Mouse (Mus musculus) embryo, embryonic 9.5 days (tissue): Measurements from ENCODE around the gene Rtl5.
"Not testable (repeated sequence)": the region's sequence is repeated elsewhere in the genome, so short reads cannot be mapped to it uniquely, and the experiment has no call there.

Experiments used
- DNase-seq: peaks from one replicate; pipeline ENCODE4 v3.0.0-alpha.2; 2017; ENCODE audit errors: extremely low spot score

Gene Rtl5

GRCm38 (mm10) chrX:102070591-102071471 is at the start of gene Rtl5:
TSS of gene Rtl5 (minus strand) at chrX:102071304.
- DNase-seq, result peak; percentile 61

- peak; percentile 91 for DNase-seq
These were observed 48.1 kb upstream of the Rtl5 start, which contains the start of gene Pin4 for GRCm38 (mm10) chrX:102119042-102119864. TSS of gene Pin4 (plus strand) at chrX:102119447.

GRCm38 (mm10) chrX:102115676-102116075 is 44.6 kb upstream of the Rtl5 start:
- DNase-seq, result no peak

GRCm38 (mm10) chrX:102109349-102109748 is 38.2 kb upstream of the Rtl5 start:
- not testable (repeated sequence) for DNase-seq

- not testable (repeated sequence) for DNase-seq
These were observed 32.7 kb upstream of the Rtl5 start for GRCm38 (mm10) chrX:102103830-102104229.

GRCm38 (mm10) chrX:102101886-102102285 is 30.8 kb upstream of the Rtl5 start:
- DNase-seq, result no peak

- no peak for DNase-seq
These were observed 23.3 kb upstream of the Rtl5 start for GRCm38 (mm10) chrX:102094381-102094904.

GRCm38 (mm10) chrX:102090605-102091004 is 19.5 kb upstream of the Rtl5 start:
- no peak for DNase-seq

GRCm38 (mm10) chrX:102085798-102086443 is 14.8 kb upstream of the Rtl5 start:
- DNase-seq, result no peak

GRCm38 (mm10) chrX:102082340-102082739 is 11.2 kb upstream of the Rtl5 start:
- no peak for DNase-seq

- DNase-seq, result peak; percentile 27
These were observed 10.6 kb upstream of the Rtl5 start for GRCm38 (mm10) chrX:102081573-102082279.

- DNase-seq, result no peak
These were observed 10.0 kb upstream of the Rtl5 start for GRCm38 (mm10) chrX:102081076-102081475.

- no peak for DNase-seq
These were observed 6.0 kb upstream of the Rtl5 start for GRCm38 (mm10) chrX:102076886-102077765.

- no peak for DNase-seq
These were observed 4.1 kb upstream of the Rtl5 start for GRCm38 (mm10) chrX:102075158-102075557.

- no peak for DNase-seq
These were observed 3.3 kb upstream of the Rtl5 start for GRCm38 (mm10) chrX:102074435-102074834.

- no peak for DNase-seq
These were observed 2.7 kb upstream of the Rtl5 start for GRCm38 (mm10) chrX:102073605-102074325.

- DNase-seq, result no peak
These were observed 413 bp upstream of the Rtl5 start for GRCm38 (mm10) chrX:102071517-102071916.

- DNase-seq, result no peak
These were observed 2.1 kb downstream of the Rtl5 start for GRCm38 (mm10) chrX:102068811-102069540.

- DNase-seq, result no peak
These were observed 4.0 kb downstream of the Rtl5 start for GRCm38 (mm10) chrX:102067118-102067517.
